Mouse (Mus musculus): ENCODE measurements around the gene Zbtb41.

- TF ChIP-seq CTCF (IDR thresholded peaks at IDR 0.05; ENCODE audit: borderline replicate concordance, insufficient read depth, low read depth, low read length) (no peak), POLR2A (IDR thresholded peaks at IDR 0.05; ENCODE audit: borderline replicate concordance, insufficient read depth, low read length) (no peak)
These were observed 1.8 kb downstream of the Zbtb41 start for GRCm38 (mm10) chr1:139423931-139424330.
